Mouse (Mus musculus) midbrain, embryonic 16.5 days (tissue): ENCODE results near the gene Mark4. TPM values are rescaled to one million over a fixed set of nuclear protein-coding genes. Genes with fewer than 3 reads are reported as not detected.

ENCODE experiments used
- ATAC-seq: fragments of 200-750 bp; cut with Nextera tagmentation; 2 replicates; pipeline ENCODE4 v1.8.0; 2017; ENCODE audit warnings: moderate TSS enrichment
- H3K27ac ChIP-seq: fragments of 300-500 bp; sonication (generic); 2 replicates; pipeline ENCODE4 v1.5.1; 2014; ENCODE audit warnings: mild to moderate bottlenecking, low read length, mixed read lengths
- H3K27me3 ChIP-seq: fragments of 300-500 bp; sonication (generic); 2 replicates; pipeline ENCODE4 v1.6.1; 2014; ENCODE audit warnings: low read depth, low read length, mixed read lengths; ENCODE audit not compliant: control insufficient read depth, insufficient read depth
- H3K36me3 ChIP-seq: fragments of 300-500 bp; sonication (generic); 2 replicates; pipeline ENCODE4 v1.6.1; 2014; ENCODE audit warnings: mild to moderate bottlenecking, low read length, moderate library complexity, mixed read lengths; ENCODE audit not compliant: control insufficient read depth, insufficient read depth
- H3K4me1 ChIP-seq: fragments of 300-500 bp; sonication (generic); 2 replicates; pipeline ENCODE4 v1.6.1; 2014; ENCODE audit warnings: mild to moderate bottlenecking, low read length, mixed read lengths; ENCODE audit not compliant: control insufficient read depth, insufficient read depth
- H3K4me2 ChIP-seq: fragments of 300-500 bp; sonication (generic); 2 replicates; pipeline ENCODE4 v1.6.1; 2014; ENCODE audit warnings: mild to moderate bottlenecking, low read length, mixed read lengths
- H3K4me3 ChIP-seq: fragments of 300-500 bp; sonication (generic); 2 replicates; pipeline ENCODE4 v1.5.1; 2014; ENCODE audit warnings: low read depth, mild to moderate bottlenecking, low read length, moderate library complexity, mixed read lengths
- H3K9ac ChIP-seq: fragments of 300-500 bp; sonication (generic); 2 replicates; pipeline ENCODE4 v1.6.1; 2014; ENCODE audit warnings: low read depth, low read length, mixed read lengths
- H3K9me3 ChIP-seq: fragments of 300-500 bp; sonication (generic); replicated peaks from 2 replicates; pipeline ENCODE4 v1.6.1; 2014; ENCODE audit warnings: mild to moderate bottlenecking, low read length, mixed read lengths; ENCODE audit not compliant: control insufficient read depth, poor library complexity, severe bottlenecking
- WGBS: fragments of 180-500 bp; shearing (Covaris S2); extraction: QIAGEN DNeasy Blood & Tissue Kit; methylation state at CpG from one replicate; pipeline ENCODE4 v1.1.7; 2014; 5-methylcytosine and 5-hydroxymethylcytosine counted together
- polyA plus RNA-seq: library from polyadenylated mRNA; unstranded; fragments of >200 nt; fragmentation: Nextera tagmentation; extraction: Ambion mirVana; gene quantifications from 2 replicates; pipeline ENCODE4 v1.2.1, GENCODE M21; 2015

Mark4 gene
- polyA plus RNA-seq, 1 experiment from 2014 or later: 14.8 TPM

DNA sequence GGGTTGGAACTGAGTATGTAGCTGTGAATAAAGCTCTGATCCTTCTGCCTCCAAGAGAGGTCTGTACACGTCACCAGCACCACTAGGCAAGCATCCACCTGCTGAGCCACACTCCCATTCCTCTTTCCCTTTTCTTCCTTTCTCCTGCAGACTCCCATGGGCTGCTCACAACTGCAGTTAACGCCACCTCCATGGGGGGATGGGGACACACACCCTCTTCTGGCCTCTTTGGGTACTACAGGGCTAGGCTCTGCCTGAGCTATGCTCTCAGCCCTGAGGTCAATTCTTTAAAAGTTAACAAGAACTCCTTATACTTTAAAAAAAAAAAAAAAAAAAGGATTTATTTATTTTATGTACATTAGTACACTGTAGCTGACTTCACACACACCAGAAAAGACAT, 26.1 kb downstream of the Mark4 start:
- H3K9me3 ChIP-seq: no peaks in the 10 kb centered on the region
- H3K4me2 ChIP-seq: no peak overlapping the region
- no peak overlapping the region for H3K4me3 ChIP-seq
- 97% methylated on average over 2 of the region's 2 CpGs for WGBS
- H3K27ac ChIP-seq: no peak overlapping the region
- peaks cover 69% of the 10 kb centered on the region for H3K36me3 ChIP-seq
- H3K9ac ChIP-seq: no peak overlapping the region
- no peaks in the 10 kb centered on the region for H3K4me1 ChIP-seq
- no peaks in the 10 kb centered on the region for H3K27me3 ChIP-seq
- ATAC-seq: no peak

DNA sequence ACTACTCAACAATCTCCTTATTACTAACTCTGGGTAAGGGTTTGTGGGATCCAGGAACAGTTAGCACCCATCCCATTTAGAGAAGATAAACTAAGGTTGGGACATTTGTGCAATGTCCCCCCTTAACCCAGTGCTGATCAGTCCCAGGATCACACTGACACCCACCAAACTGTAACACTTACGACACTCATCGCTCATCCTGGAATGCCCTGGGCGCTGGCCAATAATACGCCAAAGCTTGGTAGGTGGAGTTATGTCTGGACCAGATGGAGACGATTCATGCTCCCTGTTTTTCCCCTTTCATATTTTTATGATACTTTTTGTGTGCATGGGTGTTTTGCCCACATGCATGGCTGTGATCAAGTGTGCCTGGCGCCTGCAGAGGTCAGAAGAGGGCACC, 28.2 kb downstream of the Mark4 start:
- Histone ChIP-seq H3K36me3 (peaks cover 63% of the 10 kb centered on the region), H3K27me3 (no peaks in the 10 kb centered on the region), H3K9ac (no peak overlapping the region), H3K9me3 (no peaks in the 10 kb centered on the region), H3K4me1 (no peaks in the 10 kb centered on the region), H3K4me2 (no peak overlapping the region), H3K4me3 (no peak overlapping the region), H3K27ac (no peak overlapping the region)
- no peak for ATAC-seq
- 92% methylated on average over 6 of the region's 6 CpGs for WGBS

DNA sequence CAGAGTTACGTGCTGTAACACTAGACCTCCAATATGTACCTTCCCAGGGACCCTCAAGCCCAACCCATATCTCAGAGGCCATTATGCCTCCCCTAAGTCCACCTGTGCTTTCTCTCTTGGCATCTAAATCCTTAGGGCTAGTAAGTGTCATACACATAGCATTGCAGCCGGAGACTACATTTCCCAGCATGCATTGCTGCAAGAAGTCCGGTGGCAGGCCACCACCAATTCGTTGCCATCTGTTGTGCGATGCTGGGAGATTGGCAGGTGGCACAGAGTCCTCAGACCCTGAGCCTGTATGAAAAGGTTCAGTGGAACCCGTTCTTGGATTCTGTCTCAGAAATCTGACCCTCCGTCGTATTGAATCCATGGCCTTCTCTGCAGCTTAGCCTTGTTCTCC, 28.9 kb downstream of the Mark4 start:
- Histone ChIP-seq H3K9me3 (no peaks in the 10 kb centered on the region), H3K36me3 (peaks cover 64% of the 10 kb centered on the region), H3K27ac (no peak overlapping the region), H3K4me1 (no peaks in the 10 kb centered on the region), H3K27me3 (no peaks in the 10 kb centered on the region), H3K4me3 (no peak overlapping the region), H3K4me2 (no peak overlapping the region), H3K9ac (no peak overlapping the region)
- 68% methylated on average over 8 of the region's 8 CpGs for WGBS
- no peak for ATAC-seq

DNA sequence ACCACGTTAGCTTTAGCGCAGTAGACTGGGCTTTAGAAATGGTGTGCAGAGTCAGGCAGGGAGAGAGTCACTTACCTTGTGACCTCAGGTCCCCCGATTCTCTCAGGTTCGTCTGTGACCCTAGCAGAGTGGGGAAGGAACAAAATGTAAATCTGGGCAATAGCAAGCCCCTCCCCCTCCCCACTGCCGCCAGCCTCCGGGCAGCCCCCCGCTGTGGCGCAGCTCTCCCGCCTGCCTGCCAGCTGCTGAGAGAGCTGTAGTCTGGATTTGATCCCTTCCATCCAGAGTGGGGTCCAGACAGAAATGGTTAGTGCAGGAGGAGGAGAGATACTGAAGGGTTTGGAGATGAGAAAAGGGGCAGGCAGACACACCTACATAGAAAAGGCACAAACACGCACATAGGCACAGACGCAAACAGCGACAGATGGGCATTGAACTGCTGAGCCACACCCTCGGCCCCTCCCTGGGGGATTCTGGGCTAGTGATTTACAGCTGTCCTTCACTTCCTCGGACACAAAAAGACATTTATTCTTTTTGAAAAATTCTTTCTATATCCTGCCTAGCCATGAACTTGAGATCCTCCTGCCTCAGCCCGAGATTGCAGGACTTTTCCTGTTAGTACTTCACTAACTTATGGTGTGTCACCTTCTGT, 30.5 kb downstream of the Mark4 start:
- no peak overlapping the region for H3K27ac ChIP-seq
- no peaks in the 10 kb centered on the region for H3K4me1 ChIP-seq
- H3K4me2 ChIP-seq: no peak overlapping the region
- H3K27me3 ChIP-seq: no peaks in the 10 kb centered on the region
- no peak overlapping the region for H3K4me3 ChIP-seq
- peaks cover 49% of the 10 kb centered on the region for H3K36me3 ChIP-seq
- no peaks in the 10 kb centered on the region for H3K9me3 ChIP-seq
- 61% methylated on average over 15 of the region's 15 CpGs for WGBS
- no peak for ATAC-seq
- no peak overlapping the region for H3K9ac ChIP-seq

DNA sequence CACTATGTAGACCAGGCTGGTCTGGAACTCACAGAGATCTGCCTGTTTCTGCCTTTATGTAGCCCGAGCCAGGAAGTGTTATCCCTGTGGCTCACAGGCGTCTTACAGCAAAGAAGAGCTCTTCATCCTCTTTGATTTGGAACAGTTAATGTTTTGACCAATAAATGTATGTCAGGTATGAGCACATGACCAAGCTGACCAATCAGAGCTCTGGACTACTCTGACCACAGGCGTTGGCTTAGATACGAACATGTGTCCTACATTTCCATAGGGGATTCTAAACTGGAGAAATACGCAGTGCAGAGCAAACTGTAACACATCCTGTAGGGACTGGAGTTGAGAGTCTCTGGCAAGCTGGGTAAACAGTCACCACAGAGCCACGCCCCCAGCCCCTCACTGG, 31.7 kb downstream of the Mark4 start:
- peaks cover 39% of the 10 kb centered on the region for H3K36me3 ChIP-seq
- no peak for ATAC-seq
- H3K9ac ChIP-seq: no peak overlapping the region
- H3K4me3 ChIP-seq: no peak overlapping the region
- no peaks in the 10 kb centered on the region for H3K9me3 ChIP-seq
- H3K27ac ChIP-seq: no peak overlapping the region
- no peaks in the 10 kb centered on the region for H3K4me1 ChIP-seq
- H3K27me3 ChIP-seq: no peaks in the 10 kb centered on the region; the same call in 1 of the 2 replicates
- no peak overlapping the region for H3K4me2 ChIP-seq
- 84% methylated on average over 6 of the region's 6 CpGs for WGBS

DNA sequence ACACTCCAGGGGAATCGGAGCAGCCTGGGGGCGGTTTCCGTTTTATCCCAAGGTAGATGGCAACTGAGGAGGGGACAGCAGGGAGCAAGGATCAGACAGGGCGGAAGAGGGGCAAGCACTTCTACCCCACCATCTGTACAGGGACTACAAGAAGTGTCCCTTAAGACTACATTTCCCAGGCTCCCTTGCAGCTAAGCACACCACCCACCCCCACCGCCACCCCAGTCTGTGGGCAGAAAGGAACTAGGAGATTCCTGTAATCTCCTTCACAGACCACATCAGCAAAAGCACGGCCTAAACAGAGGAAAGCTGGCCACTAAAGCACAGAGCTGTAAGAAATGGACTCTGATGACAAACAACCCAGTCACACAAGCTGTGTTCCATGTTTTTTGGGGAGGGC, 32.3 kb downstream of the Mark4 start:
- no peak overlapping the region for H3K4me2 ChIP-seq
- no peak for ATAC-seq
- H3K9ac ChIP-seq: no peak overlapping the region
- H3K4me3 ChIP-seq: no peak overlapping the region
- 74% methylated on average over 6 of the region's 6 CpGs for WGBS
- H3K4me1 ChIP-seq: no peaks in the 10 kb centered on the region
- no peaks in the 10 kb centered on the region; the same call in 1 of the 2 replicates for H3K27me3 ChIP-seq
- H3K27ac ChIP-seq: no peak overlapping the region
- no peaks in the 10 kb centered on the region for H3K9me3 ChIP-seq
- H3K36me3 ChIP-seq: peaks cover 34% of the 10 kb centered on the region

DNA sequence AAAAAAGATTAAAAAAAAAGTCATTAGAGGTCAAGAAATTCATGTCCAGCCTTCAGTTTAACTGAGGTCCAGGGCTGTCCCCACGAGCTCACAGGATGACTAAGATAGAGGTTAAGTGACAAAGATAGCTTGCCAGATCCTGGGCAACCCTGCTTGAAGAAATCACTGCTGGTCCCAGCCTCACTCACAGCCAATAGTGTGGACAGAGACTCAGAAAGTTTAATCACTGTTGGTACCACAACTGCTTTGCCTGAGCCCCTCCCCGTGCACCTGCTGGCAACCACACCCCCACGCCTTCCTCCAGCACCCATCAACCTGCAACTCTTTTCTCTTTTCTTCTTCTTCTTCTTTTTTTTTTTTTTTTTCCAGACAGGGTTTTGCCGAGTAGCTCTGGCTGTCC, 34.6 kb downstream of the Mark4 start:
- H3K36me3 ChIP-seq: peaks cover 20% of the 10 kb centered on the region
- H3K4me3 ChIP-seq: no peak overlapping the region
- peaks cover 11% of the 10 kb centered on the region for H3K27me3 ChIP-seq
- no peak overlapping the region for H3K27ac ChIP-seq
- H3K4me1 ChIP-seq: peaks cover 3% of the 10 kb centered on the region
- no peak overlapping the region for H3K4me2 ChIP-seq
- ATAC-seq: no peak
- H3K9ac ChIP-seq: no peak overlapping the region
- WGBS: 72% methylated on average over 4 of the region's 4 CpGs
- no peaks in the 10 kb centered on the region for H3K9me3 ChIP-seq

DNA sequence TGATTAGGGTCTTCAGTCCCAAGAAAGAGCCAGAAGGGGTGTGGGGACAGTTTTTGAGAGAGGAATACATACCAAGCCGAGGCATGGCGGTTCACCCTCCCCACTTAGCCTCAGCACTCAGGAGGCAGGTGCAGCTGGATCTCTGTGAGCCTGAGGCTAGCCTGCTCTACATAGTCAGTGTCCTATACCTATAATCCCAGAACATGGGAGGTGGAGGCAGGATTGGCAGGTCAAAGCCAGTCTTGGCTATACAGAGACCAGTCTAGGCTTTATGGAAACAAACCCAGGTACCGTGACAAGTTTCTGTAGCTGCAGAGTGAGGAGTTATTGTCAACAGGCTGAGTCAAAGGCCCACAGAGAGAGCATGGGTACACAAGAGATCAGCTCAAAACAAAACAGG, 35.5 kb downstream of the Mark4 start:
- no peak overlapping the region for H3K4me2 ChIP-seq
- peaks cover 3% of the 10 kb centered on the region for H3K4me1 ChIP-seq
- H3K9ac ChIP-seq: no peak overlapping the region
- no peaks in the 10 kb centered on the region for H3K9me3 ChIP-seq
- WGBS: 81% methylated on average over 3 of the region's 3 CpGs
- no peak overlapping the region for H3K4me3 ChIP-seq
- peaks cover 15% of the 10 kb centered on the region for H3K27me3 ChIP-seq
- no peak for ATAC-seq
- no peak overlapping the region for H3K27ac ChIP-seq
- peaks cover 17% of the 10 kb centered on the region for H3K36me3 ChIP-seq

DNA sequence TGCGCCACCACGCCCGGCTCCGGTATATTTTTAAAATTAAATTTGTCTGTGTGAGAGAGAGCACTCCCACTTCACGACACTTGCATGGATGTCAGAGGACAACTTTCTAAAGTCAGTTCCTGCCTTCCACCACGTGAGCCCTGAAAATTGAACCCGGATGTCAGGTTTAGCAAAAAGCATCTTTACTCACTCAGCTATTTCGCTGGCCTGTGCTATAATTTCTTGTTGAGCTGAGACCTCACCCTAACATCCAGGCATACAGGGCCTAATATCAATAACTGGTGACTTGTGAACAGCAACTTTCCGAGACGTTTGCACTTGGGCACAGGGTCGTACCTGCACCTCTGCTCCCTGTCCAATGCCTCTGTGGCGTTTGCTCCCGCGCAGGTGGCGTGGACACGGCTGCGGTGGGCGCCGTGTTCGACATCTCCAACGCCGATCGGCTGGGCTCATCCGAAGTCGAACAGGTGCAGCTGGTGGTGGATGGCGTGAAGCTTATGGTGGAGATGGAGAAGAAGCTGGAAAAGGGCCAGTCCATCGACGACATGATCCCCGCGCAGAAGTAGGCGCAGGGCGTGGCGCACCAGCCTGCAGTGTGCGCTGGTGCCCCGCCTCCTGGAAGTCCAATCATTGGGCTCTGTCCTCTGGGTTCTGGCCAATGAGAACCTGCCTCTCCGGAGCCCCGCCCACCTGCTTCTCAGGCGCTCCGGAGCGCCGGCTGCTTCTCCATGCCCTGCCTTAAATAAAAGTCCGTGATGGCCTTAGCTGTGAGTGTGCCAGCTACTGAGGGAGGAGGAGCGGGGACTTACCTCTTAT, 37.6 kb downstream of the Mark4 start:
- peak overlapping the region; percentile 50 for H3K4me3 ChIP-seq
- no peak overlapping the region for H3K27ac ChIP-seq
- H3K36me3 ChIP-seq: peaks cover 4% of the 10 kb centered on the region
- peak overlapping the region; percentile 60 for H3K9ac ChIP-seq
- H3K4me2 ChIP-seq: peak overlapping the region; percentile 86
- peak; percentile 96 for ATAC-seq
- 12% methylated on average over 43 of the region's 43 CpGs for WGBS
- H3K9me3 ChIP-seq: no peaks in the 10 kb centered on the region
- H3K4me1 ChIP-seq: peaks cover 3% of the 10 kb centered on the region
- H3K27me3 ChIP-seq: peaks cover 15% of the 10 kb centered on the region
